Mouse (Mus musculus): ENCODE data around the gene Adrm1.

DNA sequence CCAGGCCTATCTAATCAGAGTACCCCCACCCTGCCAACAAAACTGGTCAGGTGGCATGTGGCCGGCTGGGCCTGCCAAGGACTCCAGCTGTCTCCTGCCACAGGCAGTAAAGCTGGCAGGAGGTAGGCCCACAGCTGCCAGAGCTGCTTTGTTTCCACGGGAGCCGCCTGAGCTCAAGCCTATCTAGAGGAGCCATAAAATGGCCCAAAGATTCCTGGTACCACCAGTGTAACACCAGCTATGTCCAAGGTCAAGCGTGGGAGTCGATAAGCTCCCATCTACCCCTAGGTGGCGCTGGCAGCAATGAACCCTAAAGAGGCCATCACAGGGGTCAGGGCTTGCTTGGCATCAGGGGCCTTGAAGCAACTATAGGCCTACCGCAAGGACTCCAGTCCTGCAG is 36.6 kb downstream of the Adrm1 start:
- TF ChIP-seq CTCF (conservative IDR thresholded peaks at IDR 0.05; ENCODE audit: insufficient read depth, insufficient read length, low read depth, low read length) (peak; percentile 77), POLR2A (IDR thresholded peaks at IDR 0.05; ENCODE audit: low read depth, low read length) (no peak)

Data from kidney, adult 2 months (tissue).